Mouse (Mus musculus): Measurements from ENCODE around the gene Sarnp. TPM values are rescaled to one million over a fixed set of nuclear protein-coding genes. Genes with fewer than 3 reads are reported as not detected.

The Sarnp gene
- polyA plus RNA-seq, 1 experiment = 88.6 TPM

GRCm38 (mm10) chr10:128892246-128892645, 75.1 kb downstream of the Sarnp start:
- no peaks in the 10 kb centered on the region for H3K4me1 ChIP-seq (ENCODE audit: control insufficient read depth, insufficient read depth, insufficient read length, low read length)
- peak overlapping the region; percentile 48 for H3K4me3 ChIP-seq (ENCODE audit: insufficient read depth, low read depth, low read length)
- no peak overlapping the region for H3K27ac ChIP-seq (replicated peaks; ENCODE audit: low read depth, low read length)

- no peak overlapping the region for H3K27ac ChIP-seq (replicated peaks; ENCODE audit: low read depth, low read length)
- H3K4me3 ChIP-seq (ENCODE audit: insufficient read depth, low read depth, low read length) = no peak overlapping the region
- H3K4me1 ChIP-seq (ENCODE audit: control insufficient read depth, insufficient read depth, insufficient read length, low read length) = no peaks in the 10 kb centered on the region
Measured at GRCm38 (mm10) chr10:128895437-128895836, 78.3 kb downstream of the Sarnp start.

- Histone ChIP-seq H3K27ac (replicated peaks; ENCODE audit: low read depth, low read length) (no peak overlapping the region), H3K4me3 (ENCODE audit: insufficient read depth, low read depth, low read length) (no peak overlapping the region), H3K4me1 (ENCODE audit: control insufficient read depth, insufficient read depth, insufficient read length, low read length) (no peaks in the 10 kb centered on the region)
Measured at GRCm38 (mm10) chr10:128895952-128896693, 79.0 kb downstream of the Sarnp start.

- H3K4me3 ChIP-seq (ENCODE audit: insufficient read depth, low read depth, low read length) = no peak overlapping the region
- no peak overlapping the region for H3K27ac ChIP-seq (replicated peaks; ENCODE audit: low read depth, low read length)
- no peaks in the 10 kb centered on the region for H3K4me1 ChIP-seq (ENCODE audit: control insufficient read depth, insufficient read depth, insufficient read length, low read length)
Measured at GRCm38 (mm10) chr10:128896807-128897206, 79.7 kb downstream of the Sarnp start.

GRCm38 (mm10) chr10:128897501-128897900, 80.4 kb downstream of the Sarnp start:
- no peaks in the 10 kb centered on the region for H3K4me1 ChIP-seq (ENCODE audit: control insufficient read depth, insufficient read depth, insufficient read length, low read length)
- H3K27ac ChIP-seq (replicated peaks; ENCODE audit: low read depth, low read length) = no peak overlapping the region
- H3K4me3 ChIP-seq (ENCODE audit: insufficient read depth, low read depth, low read length) = no peak overlapping the region

- Histone ChIP-seq H3K27ac (replicated peaks; ENCODE audit: low read depth, low read length) (no peak overlapping the region), H3K4me3 (ENCODE audit: insufficient read depth, low read depth, low read length) (no peak overlapping the region), H3K4me1 (ENCODE audit: control insufficient read depth, insufficient read depth, insufficient read length, low read length) (no peaks in the 10 kb centered on the region)
Measured at GRCm38 (mm10) chr10:128899759-128900490, 82.8 kb downstream of the Sarnp start.

- no peaks in the 10 kb centered on the region for H3K4me1 ChIP-seq (ENCODE audit: control insufficient read depth, insufficient read depth, insufficient read length, low read length)
- no peak within 1 kb of the TSS for H3K27ac ChIP-seq (replicated peaks; ENCODE audit: low read depth, low read length)
Measured at GRCm38 (mm10) chr10:128900698-128901097, 83.6 kb downstream of the Sarnp start, which contains the start of gene Cd63. TSS of gene Cd63 (plus strand) at chr10:128900989.

GRCm38 (mm10) chr10:128901409-128901808, 84.3 kb downstream of the Sarnp start:
- H3K4me3 ChIP-seq (ENCODE audit: insufficient read depth, low read depth, low read length) = no peak overlapping the region
- H3K27ac ChIP-seq (replicated peaks; ENCODE audit: low read depth, low read length) = no peak overlapping the region
- no peaks in the 10 kb centered on the region for H3K4me1 ChIP-seq (ENCODE audit: control insufficient read depth, insufficient read depth, insufficient read length, low read length)

More at GRCm38 (mm10) chr10:128900698-128901097, 83.6 kb downstream of the Sarnp start, which contains the start of gene Cd63:
- H3K4me3 ChIP-seq (ENCODE audit: insufficient read depth, low read depth, low read length) = no peak within 1 kb of the TSS

GRCm38 (mm10) chr10:128902409-128902988, 85.4 kb downstream of the Sarnp start:
- Histone ChIP-seq H3K4me1 (ENCODE audit: control insufficient read depth, insufficient read depth, insufficient read length, low read length) (no peaks in the 10 kb centered on the region), H3K4me3 (ENCODE audit: insufficient read depth, low read depth, low read length) (no peak overlapping the region), H3K27ac (replicated peaks; ENCODE audit: low read depth, low read length) (no peak overlapping the region)

- Histone ChIP-seq H3K4me3 (ENCODE audit: insufficient read depth, low read depth, low read length) (no peak overlapping the region), H3K27ac (replicated peaks; ENCODE audit: low read depth, low read length) (no peak overlapping the region), H3K4me1 (ENCODE audit: control insufficient read depth, insufficient read depth, insufficient read length, low read length) (no peaks in the 10 kb centered on the region; the same call in 1 of the 2 replicates)
Measured at GRCm38 (mm10) chr10:128904812-128905211, 87.7 kb downstream of the Sarnp start.

- peak overlapping the region; percentile 65 for H3K27ac ChIP-seq (replicated peaks; ENCODE audit: low read depth, low read length)
- H3K4me3 ChIP-seq (ENCODE audit: insufficient read depth, low read depth, low read length) = peak overlapping the region; percentile 81
- H3K4me1 ChIP-seq (ENCODE audit: control insufficient read depth, insufficient read depth, insufficient read length, low read length) = peaks cover 2% of the 10 kb centered on the region; the same call in 1 of the 2 replicates
Measured at GRCm38 (mm10) chr10:128908778-128909448, 91.8 kb downstream of the Sarnp start.

- peak overlapping the region; percentile 65 for H3K27ac ChIP-seq (replicated peaks; ENCODE audit: low read depth, low read length)
- H3K4me3 ChIP-seq (ENCODE audit: insufficient read depth, low read depth, low read length) = peak overlapping the region; percentile 81
- H3K4me1 ChIP-seq (ENCODE audit: control insufficient read depth, insufficient read depth, insufficient read length, low read length) = peaks cover 2% of the 10 kb centered on the region; the same call in 1 of the 2 replicates
Measured at GRCm38 (mm10) chr10:128909567-128910028, 92.5 kb downstream of the Sarnp start.

- Histone ChIP-seq H3K4me3 (ENCODE audit: insufficient read depth, low read depth, low read length) (peak overlapping the region; percentile 81), H3K27ac (replicated peaks; ENCODE audit: low read depth, low read length) (peak overlapping the region; percentile 52; the same call in 1 of the 2 replicates), H3K4me1 (ENCODE audit: control insufficient read depth, insufficient read depth, insufficient read length, low read length) (peaks cover 2% of the 10 kb centered on the region; the same call in 1 of the 2 replicates)
Measured at GRCm38 (mm10) chr10:128910066-128910841, 93.1 kb downstream of the Sarnp start.

GRCm38 (mm10) chr10:128911430-128911829, 94.3 kb downstream of the Sarnp start:
- H3K4me1 ChIP-seq (ENCODE audit: control insufficient read depth, insufficient read depth, insufficient read length, low read length) = peaks cover 2% of the 10 kb centered on the region; the same call in 1 of the 2 replicates
- no peak overlapping the region for H3K27ac ChIP-seq (replicated peaks; ENCODE audit: low read depth, low read length)
- peak overlapping the region; percentile 81 for H3K4me3 ChIP-seq (ENCODE audit: insufficient read depth, low read depth, low read length)

Measured in brown adipose tissue, adult 24 weeks (tissue).